Mouse (Mus musculus) bone marrow macrophage, adult 2 months (primary cell): ENCODE measurements around the gene Meltf. TPM values are rescaled to one million over a fixed set of nuclear protein-coding genes. Genes with fewer than 3 reads are reported as not detected.

Experiments used
- H3K27ac ChIP-seq: 2 replicates; pipeline ENCODE4 v1.5.1; 2012; ENCODE audit warnings: low read depth, low read length; ENCODE audit not compliant: insufficient read depth
- H3K4me1 ChIP-seq: 2 replicates; pipeline ENCODE4 v1.6.1; 2012; ENCODE audit warnings: low read length; ENCODE audit not compliant: control insufficient read depth, insufficient read depth
- H3K4me3 ChIP-seq: 2 replicates; pipeline ENCODE4 v1.5.1; 2012; ENCODE audit warnings: mild to moderate bottlenecking, low read length, moderate library complexity; ENCODE audit not compliant: insufficient read depth
- CTCF ChIP-seq: IDR thresholded peaks from 2 replicates; pipeline ENCODE4 v1.5.1; 2012; ENCODE audit warnings: low read depth, mild to moderate bottlenecking, low read length, moderate library complexity
- POLR2A ChIP-seq: IDR thresholded peaks from 2 replicates; pipeline ENCODE4 v1.6.1; 2012; ENCODE audit warnings: mild to moderate bottlenecking, low read depth, low read length, borderline replicate concordance
- polyA plus RNA-seq: library from polyadenylated mRNA; stranded (reverse); fragments of >200 nt; gene quantifications from 2 replicates; pipeline ENCODE4 v1.2.4, GENCODE M21; 2012; ENCODE audit not compliant: missing spikeins, insufficient read depth, insufficient read length

The Meltf gene
- polyA plus RNA-seq, 1 experiment: not detected

GRCm38 (mm10) chr16:31910281-31910847 lies 31.8 kb downstream of the Meltf start:
- Histone ChIP-seq H3K4me3 (no peak overlapping the region), H3K4me1 (no peaks in the 10 kb centered on the region), H3K27ac (no peak overlapping the region)
- TF ChIP-seq POLR2A: no peak
- no peak for TF ChIP-seq CTCF

- Histone ChIP-seq H3K4me1 (0 out of 2 replicates have a peak, but pooled peaks cover 4% of the 10 kb centered on the region), H3K4me3 (no peak overlapping the region), H3K27ac (no peak overlapping the region)
- TF ChIP-seq POLR2A (no peak), CTCF (no peak)
Measured at GRCm38 (mm10) chr16:31917776-31918175, 39.2 kb downstream of the Meltf start.

- Histone ChIP-seq H3K4me3 (no peak overlapping the region), H3K27ac (no peak overlapping the region)
Measured at GRCm38 (mm10) chr16:31918248-31918724, 39.7 kb downstream of the Meltf start.

GRCm38 (mm10) chr16:31924368-31924767 lies 45.8 kb downstream of the Meltf start:
- no peak for TF ChIP-seq POLR2A
- no peak for TF ChIP-seq CTCF
- Histone ChIP-seq H3K27ac (no peak overlapping the region), H3K4me1 (peaks cover 27% of the 10 kb centered on the region), H3K4me3 (no peak overlapping the region)

More at GRCm38 (mm10) chr16:31918248-31918724, 39.7 kb downstream of the Meltf start:
- H3K4me1 ChIP-seq: 0 out of 2 replicates have a peak, but pooled peaks cover 4% of the 10 kb centered on the region
- TF ChIP-seq POLR2A: no peak
- TF ChIP-seq CTCF: peak; percentile 81

- H3K4me1 ChIP-seq: peaks cover 30% of the 10 kb centered on the region
- H3K4me3 ChIP-seq: no peak overlapping the region
- H3K27ac ChIP-seq: peak overlapping the region; percentile 56
- TF ChIP-seq CTCF (no peak), POLR2A (no peak)
Measured at GRCm38 (mm10) chr16:31926091-31926490, 47.5 kb downstream of the Meltf start.

GRCm38 (mm10) chr16:31926547-31927182 lies 48.1 kb downstream of the Meltf start:
- H3K4me3 ChIP-seq: no peak overlapping the region
- peak overlapping the region; percentile 56 for H3K27ac ChIP-seq
- TF ChIP-seq POLR2A (no peak), CTCF (no peak)
- H3K4me1 ChIP-seq: peaks cover 31% of the 10 kb centered on the region

GRCm38 (mm10) chr16:31927412-31927811 lies 48.8 kb downstream of the Meltf start:
- TF ChIP-seq POLR2A (no peak), CTCF (no peak)
- no peak overlapping the region for H3K4me3 ChIP-seq
- H3K4me1 ChIP-seq: peaks cover 30% of the 10 kb centered on the region
- H3K27ac ChIP-seq: no peak overlapping the region

GRCm38 (mm10) chr16:31931330-31931729 lies 52.7 kb downstream of the Meltf start:
- TF ChIP-seq POLR2A (no peak), CTCF (no peak)

GRCm38 (mm10) chr16:31932255-31932654 lies 53.6 kb downstream of the Meltf start:
- no peak for TF ChIP-seq CTCF
- TF ChIP-seq POLR2A: no peak
- Histone ChIP-seq H3K27ac (no peak overlapping the region), H3K4me3 (no peak overlapping the region), H3K4me1 (peaks cover 31% of the 10 kb centered on the region)

More at GRCm38 (mm10) chr16:31931330-31931729, 52.7 kb downstream of the Meltf start:
- no peak overlapping the region for H3K4me3 ChIP-seq
- H3K27ac ChIP-seq: no peak overlapping the region
- peaks cover 38% of the 10 kb centered on the region for H3K4me1 ChIP-seq
